Mouse (Mus musculus) liver, embryonic 15.5 days (tissue): ENCODE results near the gene 3110082I17Rik. TPM values are rescaled to one million over a fixed set of nuclear protein-coding genes. Genes with fewer than 3 reads are reported as not detected.
"Not testable (repeated sequence)": the region's sequence is repeated elsewhere in the genome, so short reads cannot be mapped to it uniquely, and the experiment has no call there.

Experiments used
- ATAC-seq: fragments of 200-750 bp; cut with Nextera tagmentation; 2 replicates; pipeline ENCODE4 v1.8.0; 2017; ENCODE audit warnings: moderate number of reproducible peaks, mild to moderate bottlenecking, moderate library complexity; ENCODE audit not compliant: insufficient read depth
- H3K27ac ChIP-seq: fragments of 300-500 bp; sonication (generic); replicated peaks from 2 replicates; pipeline ENCODE4 v1.5.1; 2015; ENCODE audit warnings: mild to moderate bottlenecking, inconsistent platforms
- H3K27me3 ChIP-seq: fragments of 300-500 bp; sonication (generic); 2 replicates; pipeline ENCODE4 v1.6.1; 2015; ENCODE audit warnings: mild to moderate bottlenecking, inconsistent platforms
- H3K36me3 ChIP-seq: fragments of 300-500 bp; sonication (generic); replicated peaks from 2 replicates; pipeline ENCODE4 v1.6.1; 2015; ENCODE audit warnings: moderate library complexity, mild to moderate bottlenecking, inconsistent platforms
- H3K4me1 ChIP-seq: fragments of 300-500 bp; sonication (generic); replicated peaks from 2 replicates; pipeline ENCODE4 v1.6.1; 2015; ENCODE audit warnings: inconsistent platforms
- H3K4me2 ChIP-seq: fragments of 300-500 bp; sonication (generic); 2 replicates; pipeline ENCODE4 v1.6.1; 2015; ENCODE audit warnings: moderate library complexity, mild to moderate bottlenecking, inconsistent platforms
- H3K4me3 ChIP-seq: fragments of 300-500 bp; sonication (generic); replicated peaks from 2 replicates; pipeline ENCODE4 v1.5.1; 2015; ENCODE audit warnings: mild to moderate bottlenecking, inconsistent platforms
- H3K9ac ChIP-seq: fragments of 300-500 bp; sonication (generic); 2 replicates; pipeline ENCODE4 v1.6.1; 2015; ENCODE audit warnings: moderate library complexity, mild to moderate bottlenecking, inconsistent platforms
- H3K9me3 ChIP-seq: fragments of 300-500 bp; sonication (generic); replicated peaks from 2 replicates; pipeline ENCODE4 v1.6.1; 2016; ENCODE audit warnings: inconsistent platforms
- WGBS: fragments of 180-500 bp; shearing (Covaris S2); methylation state at CpG from one replicate; pipeline ENCODE4 v1.1.7; 2015; ENCODE audit warnings: mixed read lengths; ENCODE audit not compliant: insufficient replicate concordance; 5-methylcytosine and 5-hydroxymethylcytosine counted together
- polyA plus RNA-seq: library from polyadenylated mRNA; unstranded; fragments of >200 nt; fragmentation: Nextera tagmentation; extraction: Ambion mirVana; gene quantifications from 2 replicates; pipeline ENCODE4 v1.2.1, GENCODE M21; 2015

The 3110082I17Rik gene
- polyA plus RNA-seq, 1 experiment from 2014 or later, result 12.0 TPM

- no peak overlapping the region for H3K9ac ChIP-seq
- peaks cover 59% of the 10 kb centered on the region for H3K36me3 ChIP-seq
- peaks cover 94% of the 10 kb centered on the region for H3K4me1 ChIP-seq
These were observed 67.1 kb downstream of the 3110082I17Rik start for GRCm38 (mm10) chr5:139393197-139393588.

DNA sequence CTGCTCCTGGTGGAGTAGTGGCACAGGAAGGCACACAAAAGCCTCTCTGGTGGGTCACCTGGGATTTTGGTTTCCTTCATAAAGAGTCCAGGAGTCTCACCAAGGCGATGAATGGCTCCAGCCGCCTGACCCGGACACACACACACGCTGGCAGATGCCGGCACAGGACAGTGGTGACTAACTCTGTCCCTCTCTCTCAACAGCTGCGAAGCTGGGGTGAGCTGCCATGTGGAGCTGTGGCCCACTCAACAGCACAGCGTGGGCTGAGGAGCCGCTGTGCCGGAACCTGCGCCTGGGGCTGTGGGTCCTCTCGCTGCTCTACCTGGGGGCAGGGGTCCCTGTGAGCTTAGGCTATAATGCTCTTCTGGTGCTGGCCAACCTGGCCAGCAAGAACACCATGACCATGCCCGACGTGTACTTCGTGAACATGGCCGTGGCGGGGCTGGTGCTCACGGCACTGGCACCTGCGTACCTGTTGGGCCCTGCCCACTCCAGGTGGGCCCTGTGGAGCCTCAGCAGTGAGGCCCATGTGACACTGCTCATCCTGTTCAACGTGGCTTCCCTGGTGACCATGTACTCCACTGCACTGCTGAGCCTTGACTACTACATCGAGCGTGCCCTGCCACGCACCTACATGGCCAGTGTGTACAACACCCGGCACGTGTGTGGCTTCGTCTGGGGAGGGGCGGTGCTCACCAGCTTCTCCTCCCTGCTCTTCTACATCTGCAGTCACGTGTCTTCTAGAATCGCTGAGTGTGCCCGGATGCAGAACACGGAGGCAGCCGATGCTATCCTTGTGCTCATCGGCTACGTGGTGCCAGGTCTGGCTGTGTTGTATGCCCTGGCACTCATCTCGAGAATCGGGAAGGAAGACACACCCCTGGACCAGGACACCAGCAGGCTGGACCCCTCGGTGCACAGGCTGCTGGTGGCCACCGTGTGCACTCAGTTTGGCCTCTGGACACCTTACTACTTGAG is 67.8 kb downstream of the 3110082I17Rik start:
- Histone ChIP-seq H3K27ac (peak overlapping the region; percentile 100), H3K4me3 (peak overlapping the region; percentile 68; the same call in 1 of the 2 replicates), H3K9ac (peak overlapping the region; percentile 89), H3K4me1 (peaks cover 94% of the 10 kb centered on the region), H3K36me3 (peaks cover 59% of the 10 kb centered on the region), H3K4me2 (peak overlapping the region; percentile 87), H3K9me3 (no peaks in the 10 kb centered on the region), H3K27me3 (no peaks in the 10 kb centered on the region)
- ATAC-seq, result no peak
- WGBS, result 93% methylated on average over 37 of the region's 37 CpGs

More at GRCm38 (mm10) chr5:139393197-139393588, 67.1 kb downstream of the 3110082I17Rik start:
- no peak overlapping the region for H3K4me3 ChIP-seq
- no peaks in the 10 kb centered on the region for H3K27me3 ChIP-seq
- peak overlapping the region; percentile 87 for H3K4me2 ChIP-seq
- WGBS, result 88% methylated on average over 16 of the region's 16 CpGs
- ATAC-seq, result no peak
- H3K9me3 ChIP-seq, result no peaks in the 10 kb centered on the region
- H3K27ac ChIP-seq, result peak overlapping the region; percentile 100

DNA sequence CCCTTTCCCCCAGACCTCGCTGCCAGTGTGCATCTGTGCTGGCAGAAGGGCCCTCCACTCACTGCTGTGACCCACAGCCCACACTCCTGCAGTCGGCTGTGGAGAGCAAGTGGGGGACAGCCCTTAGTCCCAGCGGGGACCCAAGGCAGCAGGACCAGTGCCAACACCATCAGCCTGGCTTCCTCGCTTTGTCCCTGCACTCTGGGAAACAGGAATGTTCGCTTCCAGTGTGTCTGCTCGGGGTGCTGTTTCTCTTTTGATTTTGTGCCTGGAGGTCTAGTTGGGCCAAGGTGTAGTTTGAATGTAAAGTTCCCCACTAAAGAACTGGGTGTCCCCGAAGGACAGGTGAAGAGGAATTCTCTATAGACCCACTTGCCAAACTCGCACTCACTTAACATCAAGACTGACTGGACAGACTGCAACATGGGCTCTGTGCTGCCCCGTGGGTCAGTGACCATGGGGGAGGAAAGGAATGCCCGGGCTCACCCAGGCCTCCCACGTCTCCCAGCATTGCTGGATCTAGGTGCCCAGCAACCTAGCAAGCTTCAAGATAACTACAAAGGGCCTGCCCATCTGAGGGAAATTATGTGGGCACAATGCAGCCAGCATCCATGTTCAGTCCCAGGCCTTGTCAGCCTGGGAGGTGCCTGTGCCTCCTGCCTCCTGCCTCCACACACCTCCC is 68.9 kb downstream of the 3110082I17Rik start:
- Histone ChIP-seq H3K4me1 (peaks cover 94% of the 10 kb centered on the region), H3K9me3 (no peaks in the 10 kb centered on the region), H3K4me2 (peak overlapping the region; percentile 87), H3K9ac (peak overlapping the region; percentile 89), H3K27me3 (no peaks in the 10 kb centered on the region), H3K36me3 (peaks cover 61% of the 10 kb centered on the region), H3K4me3 (peak overlapping the region; percentile 68), H3K27ac (peak overlapping the region; percentile 100)
- whole genome bisulfite sequencing, result 76% methylated on average over 11 of the region's 11 CpGs
- no peak for ATAC-seq

- Histone ChIP-seq H3K4me1 (peaks cover 95% of the 10 kb centered on the region), H3K36me3 (peaks cover 59% of the 10 kb centered on the region), H3K4me2 (peak overlapping the region; percentile 87), H3K9ac (peak overlapping the region; percentile 89), H3K4me3 (peak overlapping the region; percentile 68), H3K27ac (peak overlapping the region; percentile 100)
- H3K27me3 ChIP-seq, H3K9me3 ChIP-seq: not testable (repeated sequence)
- WGBS, result 40% methylated on average over 5 of the region's 5 CpGs
- peak; percentile 12 for ATAC-seq
These were observed 69.8 kb downstream of the 3110082I17Rik start for GRCm38 (mm10) chr5:139390324-139391119.

DNA sequence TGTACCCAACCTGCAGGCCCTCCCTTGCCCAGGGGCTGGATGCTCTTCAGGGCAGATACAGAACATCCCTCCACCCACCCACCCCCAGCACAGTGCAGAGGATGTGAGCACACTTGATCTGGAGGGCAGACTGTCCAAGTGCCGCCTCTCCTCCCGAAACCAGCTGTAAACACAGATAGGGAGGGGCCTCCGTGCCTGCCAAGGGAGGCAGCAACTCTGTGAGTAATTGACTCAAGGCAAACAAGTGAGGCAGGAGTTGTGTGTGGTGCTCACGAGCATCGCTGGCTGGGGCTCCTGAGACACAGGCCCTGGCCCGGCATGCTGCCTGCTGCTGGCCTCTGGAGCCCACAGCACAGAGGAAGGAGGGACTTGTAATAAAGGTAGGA is 70.7 kb downstream of the 3110082I17Rik start:
- H3K9ac ChIP-seq, result peak overlapping the region; percentile 89

GRCm38 (mm10) chr5:139388694-139389675 is 71.3 kb downstream of the 3110082I17Rik start:
- Histone ChIP-seq H3K4me3 (peak overlapping the region; percentile 68), H3K4me2 (peak overlapping the region; percentile 87), H3K36me3 (peaks cover 59% of the 10 kb centered on the region), H3K4me1 (peaks cover 95% of the 10 kb centered on the region), H3K27me3 (no peaks in the 10 kb centered on the region), H3K9me3 (no peaks in the 10 kb centered on the region), H3K27ac (peak overlapping the region; percentile 100), H3K9ac (peak overlapping the region; percentile 89)
- ATAC-seq, result peak; percentile 75
- 35% methylated on average over 17 of the region's 17 CpGs for whole genome bisulfite sequencing

More for the DNA sequence above, 70.7 kb downstream of the 3110082I17Rik start:
- Histone ChIP-seq H3K27me3 (no peaks in the 10 kb centered on the region), H3K4me3 (peak overlapping the region; percentile 68), H3K9me3 (no peaks in the 10 kb centered on the region), H3K4me2 (peak overlapping the region; percentile 87), H3K27ac (peak overlapping the region; percentile 100), H3K36me3 (peaks cover 59% of the 10 kb centered on the region), H3K4me1 (peaks cover 95% of the 10 kb centered on the region)
- 5% methylated on average over 6 of the region's 6 CpGs for WGBS
- ATAC-seq, result peak; percentile 85

GRCm38 (mm10) chr5:139388195-139388570 is 72.1 kb downstream of the 3110082I17Rik start:
- ATAC-seq, result no peak
- peaks cover 95% of the 10 kb centered on the region for H3K4me1 ChIP-seq
- H3K27ac ChIP-seq, result peak overlapping the region; percentile 100
- H3K9ac ChIP-seq, result peak overlapping the region; percentile 89
- peak overlapping the region; percentile 87 for H3K4me2 ChIP-seq
- peak overlapping the region; percentile 68 for H3K4me3 ChIP-seq
- WGBS, result 38% methylated on average over 4 of the region's 4 CpGs
- no peaks in the 10 kb centered on the region for H3K27me3 ChIP-seq
- no peaks in the 10 kb centered on the region for H3K9me3 ChIP-seq
- peaks cover 52% of the 10 kb centered on the region for H3K36me3 ChIP-seq

DNA sequence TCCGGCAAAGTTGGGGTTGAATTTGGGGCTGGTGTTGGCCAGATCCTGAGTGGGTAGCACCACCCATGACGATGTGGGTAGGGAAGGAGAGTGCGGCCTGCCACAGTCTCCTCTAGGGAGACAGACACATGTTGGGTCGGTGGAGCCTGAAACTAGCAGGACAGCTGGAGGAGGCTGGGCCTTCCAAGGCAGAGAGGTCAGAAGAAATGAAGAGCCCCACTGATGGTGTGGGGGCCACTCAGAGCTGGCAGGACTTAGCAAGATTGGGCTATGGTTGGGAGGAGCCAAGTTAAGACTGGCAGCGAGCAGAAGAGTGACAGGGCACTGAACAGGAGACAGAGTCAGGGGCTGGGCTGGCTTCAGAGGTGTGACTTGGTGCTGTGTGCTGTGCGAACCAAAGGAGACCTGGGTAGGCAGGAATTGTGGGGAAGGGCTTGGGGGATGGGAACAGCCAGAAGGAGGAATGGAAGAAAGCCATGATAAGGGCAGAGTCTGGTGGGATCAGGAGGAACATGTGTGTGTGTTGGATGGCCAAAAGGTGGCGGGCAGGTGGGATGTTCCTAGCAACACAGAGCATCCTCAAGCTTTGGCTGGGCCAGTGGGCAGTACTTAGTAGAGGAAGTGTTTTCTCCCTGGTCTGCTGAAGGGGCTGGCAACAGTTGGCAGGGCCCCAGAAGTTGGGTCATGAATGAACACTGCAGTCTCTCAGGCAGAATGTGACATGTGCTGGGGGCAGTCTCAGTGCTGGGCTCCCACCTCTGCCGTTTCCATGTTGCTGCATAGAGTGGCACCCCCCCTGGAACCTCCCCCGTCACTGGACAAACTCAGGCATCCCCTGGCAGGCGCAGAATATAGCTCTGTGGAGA is 72.8 kb downstream of the 3110082I17Rik start:
- H3K4me2 ChIP-seq, result peak overlapping the region; percentile 87
- peak overlapping the region; percentile 100 for H3K27ac ChIP-seq
- H3K36me3 ChIP-seq, result peaks cover 46% of the 10 kb centered on the region
- H3K4me1 ChIP-seq, result peaks cover 95% of the 10 kb centered on the region
- no peak for ATAC-seq
- no peaks in the 10 kb centered on the region for H3K27me3 ChIP-seq
- 72% methylated on average over 10 of the region's 10 CpGs for WGBS
- H3K4me3 ChIP-seq, result peak overlapping the region; percentile 68
- peak overlapping the region; percentile 89 for H3K9ac ChIP-seq
- no peaks in the 10 kb centered on the region for H3K9me3 ChIP-seq

GRCm38 (mm10) chr5:139386047-139386446 is 74.3 kb downstream of the 3110082I17Rik start:
- 84% methylated on average over 5 of the region's 5 CpGs for WGBS
- Histone ChIP-seq H3K36me3 (peaks cover 31% of the 10 kb centered on the region), H3K4me2 (peak overlapping the region; percentile 87), H3K27me3 (no peaks in the 10 kb centered on the region), H3K9me3 (no peaks in the 10 kb centered on the region), H3K4me3 (0 out of 2 replicates have a peak overlapping the region, but pooled peaks have one; percentile 1), H3K9ac (peak overlapping the region; percentile 46), H3K27ac (peak overlapping the region; percentile 100), H3K4me1 (peaks cover 94% of the 10 kb centered on the region)
- ATAC-seq, result no peak
